Mouse (Mus musculus): ENCODE data around the gene Gad2.

The Gad2 gene

GRCm38 (mm10) chr2:22646134-22646533 lies 24.1 kb downstream of the Gad2 start:
- DNase-seq (ENCODE audit: low spot score), result no peak

DNA sequence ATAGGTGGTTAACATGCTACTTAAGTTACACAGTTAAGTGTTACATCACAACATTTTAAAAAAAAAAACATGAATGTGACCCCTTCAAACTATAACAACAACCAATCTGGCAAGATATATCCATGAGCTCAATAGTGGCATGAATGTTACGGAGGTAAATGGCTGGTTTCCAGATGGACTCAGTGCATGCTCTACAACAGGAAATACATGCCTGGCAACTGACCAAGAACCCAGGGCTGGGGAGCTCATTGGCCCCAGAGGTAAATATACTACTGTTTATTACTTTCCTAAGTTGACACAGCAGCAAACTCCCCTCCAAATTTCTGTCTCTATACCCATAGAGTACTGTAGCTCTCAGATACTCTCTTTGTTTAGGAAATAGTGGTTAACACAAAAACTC lies 26.4 kb downstream of the Gad2 start:
- no peak for DNase-seq (ENCODE audit: low spot score)

- DNase-seq (ENCODE audit: low spot score), result no peak
Observed at GRCm38 (mm10) chr2:22651826-22652225, 29.8 kb downstream of the Gad2 start.

DNA sequence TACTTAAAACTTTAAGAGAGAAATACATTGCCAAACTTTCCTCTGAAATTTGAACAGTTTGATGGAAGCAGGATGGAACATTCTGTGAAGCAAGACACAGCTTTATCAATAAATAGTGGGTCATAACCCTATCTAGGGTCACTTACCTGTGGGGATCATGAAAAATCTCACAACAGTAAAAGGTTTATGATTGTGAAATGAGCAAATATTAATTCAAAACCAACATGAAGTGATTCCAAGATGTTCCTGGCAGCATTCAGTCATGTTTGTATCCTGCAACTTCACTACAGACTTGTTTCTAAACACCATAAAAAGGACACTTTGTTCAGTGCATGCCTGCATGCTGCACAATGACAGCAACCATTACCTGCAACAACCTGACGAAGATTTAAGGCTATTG lies 41.7 kb downstream of the Gad2 start:
- no peak for DNase-seq (ENCODE audit: low spot score)

GRCm38 (mm10) chr2:22670415-22670814 lies 48.4 kb downstream of the Gad2 start:
- no peak for DNase-seq (ENCODE audit: low spot score)

DNA sequence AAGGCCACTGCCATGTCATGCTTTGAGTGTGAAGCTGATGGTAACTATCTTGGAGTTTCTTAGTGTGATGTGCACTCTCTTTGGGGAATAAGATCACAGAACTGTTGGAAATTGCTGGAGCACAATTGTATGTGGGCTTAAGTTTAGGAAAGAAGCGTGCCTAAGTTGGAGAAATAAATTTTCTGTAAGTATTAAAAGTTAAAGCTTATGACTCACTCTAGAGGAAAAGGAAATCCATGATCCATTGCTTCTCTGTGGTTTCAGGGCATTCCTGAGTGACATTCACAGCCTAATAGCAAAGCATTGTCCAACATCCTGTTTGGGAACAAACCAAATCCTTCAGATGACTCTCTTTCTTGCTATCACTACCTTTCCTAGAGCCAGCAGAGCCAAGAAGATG lies 49.3 kb downstream of the Gad2 start:
- DNase-seq (ENCODE audit: low spot score), result no peak

GRCm38 (mm10) chr2:22677066-22677465 lies 55.1 kb downstream of the Gad2 start:
- no peak for DNase-seq (ENCODE audit: low spot score)

DNA sequence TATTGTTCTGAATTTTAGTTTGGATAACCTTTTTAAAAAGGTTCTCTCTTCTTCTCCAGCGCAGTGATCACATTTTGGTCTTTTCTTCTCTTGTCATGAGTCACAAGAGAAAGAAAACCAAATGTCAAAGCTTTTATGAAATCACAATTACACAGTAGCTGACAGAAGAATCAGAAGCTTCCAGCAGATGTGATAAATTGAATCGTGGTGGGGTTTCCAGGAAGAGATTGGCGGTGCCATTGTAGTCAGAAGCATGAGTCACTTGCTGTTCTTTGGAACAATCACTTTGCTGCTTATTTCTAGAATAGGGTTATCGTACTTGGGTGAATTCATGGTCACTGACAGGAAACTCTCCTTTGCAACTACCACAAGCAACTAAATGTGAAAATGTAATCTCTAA lies 57.9 kb downstream of the Gad2 start:
- no peak for DNase-seq (ENCODE audit: low spot score)

- no peak for DNase-seq (ENCODE audit: low spot score)
Observed at GRCm38 (mm10) chr2:22689969-22690368, 68.0 kb downstream of the Gad2 start.

GRCm38 (mm10) chr2:22704780-22705727 lies 83.0 kb downstream of the Gad2 start:
- DNase-seq (ENCODE audit: low spot score), result no peak

DNA sequence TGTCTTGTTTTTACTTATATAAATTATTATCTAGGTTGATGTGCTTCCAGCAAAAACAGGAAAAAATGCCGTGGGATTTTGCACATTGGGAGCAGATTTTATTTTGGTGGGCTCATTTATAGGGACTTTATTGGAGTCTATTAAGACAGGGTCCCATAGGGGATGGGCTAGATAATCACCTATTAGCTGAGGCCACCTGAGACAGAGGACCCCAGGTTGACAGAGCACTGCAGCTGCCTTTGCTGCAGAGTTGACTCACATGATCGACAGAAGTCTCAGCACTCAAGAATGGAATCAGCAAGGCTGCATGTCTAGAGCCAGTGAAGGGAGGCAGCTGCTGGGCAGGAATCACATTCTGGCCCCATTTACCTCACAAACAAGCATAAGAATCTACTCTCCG lies 84.2 kb downstream of the Gad2 start:
- no peak for DNase-seq (ENCODE audit: low spot score)

DNA sequence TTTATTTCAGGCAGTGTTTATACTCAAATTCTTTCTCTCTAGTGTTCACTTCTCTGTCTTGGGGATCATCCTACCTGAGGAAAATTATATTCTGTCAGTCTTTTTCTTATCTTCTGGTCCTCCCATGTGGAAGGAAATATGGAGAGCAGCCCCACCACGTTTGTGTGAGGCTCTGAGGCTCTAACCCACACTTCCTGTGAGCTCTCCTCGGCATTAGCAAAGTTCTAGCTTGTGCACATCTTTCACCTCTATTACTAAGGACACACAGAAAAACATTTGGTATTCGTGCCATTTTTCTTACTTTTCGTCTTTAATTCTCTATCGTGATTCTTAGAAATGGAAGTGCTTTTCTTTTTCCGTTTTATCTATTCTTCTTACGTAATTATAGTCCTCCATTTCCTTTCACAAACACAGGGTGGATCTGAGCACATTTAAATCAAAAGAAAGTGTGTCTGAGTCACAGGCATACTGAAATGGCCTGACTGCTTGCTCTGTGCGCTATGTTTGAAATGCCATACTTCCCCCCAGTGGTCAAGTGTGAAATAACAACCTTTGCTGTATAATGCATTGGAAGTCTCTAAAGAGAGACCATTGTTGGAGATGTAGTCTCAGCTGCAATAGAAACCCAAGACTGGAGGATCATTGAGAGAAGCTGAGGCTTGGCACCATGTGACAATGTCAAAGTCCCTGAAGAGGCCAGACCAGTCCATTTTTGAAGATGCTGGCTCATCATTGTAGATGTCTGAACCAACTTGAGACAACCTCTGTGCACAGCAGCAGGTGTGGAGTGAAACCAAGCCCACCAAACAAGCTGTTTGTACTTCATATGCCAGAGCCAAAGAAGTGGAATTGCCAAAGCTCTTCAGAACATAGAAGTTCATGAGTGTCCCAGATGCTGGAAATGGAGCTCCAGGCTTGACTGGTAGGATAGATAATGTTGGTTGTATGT lies 99.8 kb downstream of the Gad2 start:
- peak; percentile 52 for DNase-seq (ENCODE audit: low spot score)

- DNase-seq (ENCODE audit: low spot score), result no peak
Observed at GRCm38 (mm10) chr2:22723927-22724534, 102.0 kb downstream of the Gad2 start.

GRCm38 (mm10) chr2:22727113-22727512 lies 105.1 kb downstream of the Gad2 start:
- no peak for DNase-seq (ENCODE audit: low spot score)

DNA sequence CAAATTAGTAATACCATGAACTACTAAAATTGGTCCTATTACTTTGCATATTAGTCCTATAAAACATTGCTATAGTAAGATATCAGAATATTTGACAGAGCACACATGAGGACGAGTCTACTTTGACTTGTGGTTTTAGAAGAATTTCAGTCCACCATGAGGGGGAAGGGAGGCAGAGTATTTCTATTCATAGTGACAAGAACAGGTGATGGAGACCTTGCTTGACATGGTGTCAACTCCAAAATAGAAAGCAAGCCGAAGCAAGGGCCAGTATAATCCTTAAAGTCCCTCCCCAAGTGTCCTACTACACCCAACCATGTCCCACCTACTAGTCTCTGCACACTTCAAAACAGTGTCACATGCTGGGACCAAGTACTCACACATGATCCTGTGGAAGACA lies 114.1 kb downstream of the Gad2 start:
- DNase-seq (ENCODE audit: low spot score), result no peak

DNA sequence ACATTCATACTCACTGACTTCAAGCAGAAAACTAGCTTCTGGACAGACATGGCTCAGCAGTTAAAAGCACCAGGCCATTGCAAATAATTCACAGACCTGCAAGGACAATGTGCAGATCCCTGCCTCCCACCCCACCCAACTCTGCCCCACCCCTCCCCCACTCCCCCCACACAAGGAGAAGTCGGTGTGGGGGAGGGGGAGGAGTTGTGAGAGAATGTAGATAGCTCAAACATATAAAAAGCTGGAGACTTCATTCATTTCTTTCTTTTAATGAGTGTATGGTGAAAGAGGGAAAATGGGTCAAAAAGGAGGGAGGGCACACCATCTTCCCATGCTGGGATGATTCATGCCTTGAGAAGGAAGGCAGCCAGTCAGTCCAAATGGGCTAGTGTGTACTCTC lies 117.4 kb downstream of the Gad2 start:
- DNase-seq (ENCODE audit: low spot score), result no peak

GRCm38 (mm10) chr2:22740441-22740840 lies 118.4 kb downstream of the Gad2 start:
- no peak for DNase-seq (ENCODE audit: low spot score)

DNA sequence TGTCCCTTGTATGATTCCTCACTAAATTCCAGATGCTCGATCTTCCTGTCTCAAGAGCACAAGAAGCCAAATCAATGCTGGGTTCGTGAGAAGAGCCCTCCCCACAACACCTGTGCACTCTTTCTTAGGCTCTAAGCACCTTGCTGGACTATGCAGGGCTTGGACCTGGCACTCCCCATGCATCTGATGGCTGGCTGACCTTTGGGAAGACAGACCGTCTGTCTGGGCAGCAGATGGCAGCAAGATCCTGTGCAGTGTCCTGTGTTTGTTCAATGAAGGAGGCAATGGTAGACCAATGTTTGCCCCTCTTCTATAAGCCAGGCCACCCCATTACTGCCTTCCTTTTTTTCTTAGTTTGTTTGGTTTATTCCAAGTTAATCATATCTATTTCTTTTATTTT lies 119.2 kb downstream of the Gad2 start:
- DNase-seq (ENCODE audit: low spot score), result no peak
